Mouse (Mus musculus) cerebellum, adult 9-10 months (tissue): ENCODE results near the gene Shpk.

Source experiments
- DNase-seq: peaks from one replicate; pipeline ENCODE4 v3.0.0; 2022

Gene Shpk

GRCm38 (mm10) chr11:73201021-73201420, 1.8 kb downstream of the Shpk start:
- DNase-seq = peak; percentile 27

GRCm38 (mm10) chr11:73201597-73201996, 2.3 kb downstream of the Shpk start:
- peak; percentile 22 for DNase-seq

- DNase-seq = no peak
Observed at GRCm38 (mm10) chr11:73203895-73204294, 4.6 kb downstream of the Shpk start.

DNA sequence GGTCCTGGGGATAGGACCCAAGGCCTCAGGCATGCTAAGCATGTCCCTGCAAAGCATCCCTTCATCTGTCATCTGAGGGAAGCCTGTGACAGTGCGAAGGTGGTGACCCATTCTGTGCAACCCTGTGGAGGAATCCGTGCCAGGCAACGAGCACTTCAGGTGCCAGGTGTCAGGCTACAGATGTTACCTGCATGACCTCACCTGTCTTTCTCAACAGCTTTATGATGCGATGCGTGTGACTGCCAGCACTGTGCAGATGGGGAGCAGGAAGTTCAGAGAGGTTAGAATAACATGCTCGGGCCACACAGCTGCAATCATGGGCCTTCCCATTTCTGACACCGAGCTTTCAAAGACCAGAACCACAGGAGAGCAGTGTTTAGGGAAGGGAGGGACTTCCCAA, 5.9 kb downstream of the Shpk start:
- no peak for DNase-seq

DNA sequence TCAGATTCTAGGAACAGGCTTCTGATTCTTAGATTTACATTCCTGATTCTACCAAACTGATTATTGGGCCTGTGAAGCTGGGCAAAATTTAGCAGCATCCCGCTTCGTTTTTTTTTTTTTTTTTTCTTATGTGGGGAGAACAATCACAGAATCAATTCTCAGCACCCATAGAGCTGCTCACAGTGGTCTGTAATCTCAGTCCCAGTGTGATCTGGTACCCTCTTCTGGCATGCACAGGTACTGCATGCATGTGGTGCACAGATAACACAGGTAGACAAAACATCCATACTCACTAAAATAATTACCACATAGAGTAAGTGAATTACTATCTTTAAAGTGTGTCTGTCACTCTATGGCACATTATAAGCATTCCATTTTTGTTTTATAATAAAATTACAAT, 8.4 kb downstream of the Shpk start:
- no peak for DNase-seq

- DNase-seq = no peak
Observed at GRCm38 (mm10) chr11:73213956-73214355, 14.7 kb downstream of the Shpk start.

DNA sequence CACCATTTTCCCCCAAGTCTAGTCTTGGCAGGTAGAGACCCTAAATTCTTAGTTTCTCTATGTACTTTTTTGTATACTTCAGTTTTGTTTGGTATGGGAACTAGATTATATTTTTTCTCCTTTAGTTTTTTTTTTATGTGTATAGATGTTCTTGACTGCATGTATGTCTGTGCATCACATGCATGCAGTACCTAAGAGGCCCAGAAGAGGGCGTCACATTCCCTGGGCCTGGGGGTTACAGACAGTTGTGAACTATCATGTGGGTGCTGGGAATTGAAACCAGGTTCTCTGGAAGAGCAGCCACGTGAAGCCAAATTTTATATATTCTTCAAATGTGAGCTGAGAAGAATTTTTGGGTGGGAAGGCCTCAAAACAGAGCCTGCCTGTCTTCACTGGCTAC, 20.4 kb downstream of the Shpk start:
- DNase-seq = no peak

DNA sequence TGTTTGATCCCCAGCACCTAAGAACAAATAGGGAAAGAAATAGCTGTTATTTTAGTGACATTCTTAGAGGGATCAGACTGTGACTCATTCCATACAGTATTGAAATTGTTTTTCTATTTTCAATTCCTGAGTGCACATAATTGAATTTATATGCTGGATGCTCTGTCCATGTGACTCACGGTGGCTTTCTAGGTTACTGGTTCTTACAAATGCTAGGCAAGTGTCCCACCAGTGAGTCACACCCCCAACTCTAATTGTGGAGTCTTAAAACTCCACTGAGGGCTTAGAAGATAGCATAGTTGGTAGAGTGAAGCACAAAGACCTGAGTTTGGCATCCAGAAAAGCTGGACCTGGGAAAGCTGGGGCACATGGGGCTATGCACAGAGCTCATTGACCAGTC, 21.4 kb downstream of the Shpk start:
- no peak for DNase-seq

DNA sequence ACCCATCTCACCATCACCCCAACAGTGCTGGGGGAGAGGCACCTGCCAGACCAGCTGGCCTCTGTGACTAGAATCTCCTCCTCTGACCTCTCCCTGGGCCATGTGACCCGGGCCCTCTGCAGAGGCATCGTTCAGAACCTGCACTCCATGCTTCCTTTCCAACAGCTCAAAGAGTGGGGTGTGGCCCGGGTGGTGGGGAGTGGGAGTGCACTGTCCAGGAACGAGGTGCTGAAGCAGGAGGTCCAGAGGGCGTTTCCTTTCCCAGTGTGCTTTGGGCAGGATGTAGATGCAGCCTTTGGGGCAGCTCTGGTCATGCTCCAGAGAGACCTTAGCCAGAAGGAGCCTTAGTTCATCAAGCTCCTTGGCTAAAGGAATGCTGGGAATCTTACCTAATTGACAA, 23.6 kb downstream of the Shpk start:
- no peak for DNase-seq

- peak; percentile 6 for DNase-seq
Observed at GRCm38 (mm10) chr11:73223966-73224365, 24.7 kb downstream of the Shpk start.

GRCm38 (mm10) chr11:73225856-73226255, 26.6 kb downstream of the Shpk start:
- no peak for DNase-seq

DNA sequence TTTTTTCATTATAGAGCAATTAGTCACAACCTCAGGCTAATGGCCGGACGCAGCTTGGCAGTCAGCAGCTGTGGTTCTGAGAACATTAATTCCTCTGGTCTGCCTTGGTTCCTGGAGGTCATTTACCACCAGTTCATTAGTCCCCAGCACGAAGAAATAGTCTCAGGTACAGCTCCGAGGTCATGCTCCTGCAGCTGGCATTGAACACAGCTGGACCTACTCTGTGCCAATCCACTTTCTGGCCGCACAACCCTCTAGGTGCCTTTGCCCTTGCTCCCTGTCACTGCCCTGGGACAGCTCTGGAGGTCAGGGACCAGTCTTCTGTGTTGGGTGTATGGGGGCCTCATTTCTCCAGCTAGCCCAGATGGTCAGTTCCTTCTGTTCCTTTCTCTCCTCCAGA, 29.6 kb downstream of the Shpk start:
- DNase-seq = no peak

DNA sequence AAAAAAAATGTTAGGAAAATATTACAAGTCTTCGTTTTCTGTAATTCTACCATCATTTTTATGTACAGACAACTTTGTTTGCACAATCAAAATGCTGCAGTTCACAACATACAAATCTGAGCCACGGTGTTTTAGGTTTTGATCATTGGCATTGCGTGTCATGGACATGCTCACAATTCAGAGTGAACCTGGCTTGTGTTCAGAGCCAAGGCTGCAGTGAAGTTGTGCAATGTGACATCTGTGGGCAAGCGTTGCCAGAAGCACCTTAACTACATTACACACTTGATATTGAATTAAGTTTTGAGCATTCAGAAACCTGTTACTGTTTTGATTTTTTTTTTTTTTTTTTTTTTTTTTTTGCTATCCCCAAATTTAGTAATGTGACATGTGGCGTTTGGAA, 30.8 kb downstream of the Shpk start:
- DNase-seq = no peak

DNA sequence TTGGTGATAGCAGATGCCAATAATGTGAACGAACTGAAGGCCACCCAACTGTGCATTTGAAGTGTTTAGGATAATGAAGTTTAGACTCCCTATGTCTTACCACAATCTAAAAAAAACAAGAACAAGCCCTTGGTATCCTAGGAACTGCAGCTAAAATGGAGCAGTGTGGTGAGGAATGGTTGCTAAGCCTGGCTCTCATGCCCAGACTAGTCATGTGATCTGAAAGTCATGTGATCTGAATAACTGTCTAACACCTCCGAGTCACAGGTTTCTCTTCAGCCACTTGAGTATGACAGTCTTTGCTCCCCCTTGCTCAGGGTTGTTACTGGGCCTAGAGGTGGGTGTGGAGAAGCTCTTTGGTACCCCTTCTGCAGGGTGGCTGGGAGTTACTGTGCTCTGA, 33.3 kb downstream of the Shpk start:
- no peak for DNase-seq

- DNase-seq = no peak
Observed at GRCm38 (mm10) chr11:73233992-73234391, 34.7 kb downstream of the Shpk start, which contains the start of gene Trpv1. Gene Trpv1 (plus strand): TSS chr11:73234292.

- no peak for DNase-seq
Observed at GRCm38 (mm10) chr11:73235990-73236701, 36.9 kb downstream of the Shpk start.

GRCm38 (mm10) chr11:73236731-73237130, 37.5 kb downstream of the Shpk start:
- DNase-seq = no peak

DNA sequence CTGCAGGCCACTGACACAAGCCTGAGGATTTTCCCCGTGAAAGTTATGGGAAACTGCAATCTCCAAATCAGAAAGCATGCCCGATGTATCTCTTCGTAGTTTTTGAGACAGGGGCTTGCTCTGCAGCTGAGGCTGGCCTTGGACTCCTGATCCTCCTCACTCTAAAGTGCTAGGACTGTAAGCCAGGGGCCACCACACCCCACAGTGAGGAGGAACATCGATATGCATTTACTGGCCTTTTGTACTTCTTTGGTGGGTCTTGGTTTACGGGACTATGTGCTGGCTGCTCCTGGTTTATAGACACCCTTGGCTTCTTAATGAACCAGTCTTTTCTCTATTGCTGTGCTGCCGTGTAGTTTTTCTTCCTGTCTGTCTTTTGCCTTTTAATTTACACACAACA, 42.9 kb downstream of the Shpk start:
- no peak for DNase-seq

GRCm38 (mm10) chr11:73242777-73243176, 43.5 kb downstream of the Shpk start:
- no peak for DNase-seq

- no peak for DNase-seq
Observed at GRCm38 (mm10) chr11:73257362-73257945, 58.2 kb downstream of the Shpk start.

DNA sequence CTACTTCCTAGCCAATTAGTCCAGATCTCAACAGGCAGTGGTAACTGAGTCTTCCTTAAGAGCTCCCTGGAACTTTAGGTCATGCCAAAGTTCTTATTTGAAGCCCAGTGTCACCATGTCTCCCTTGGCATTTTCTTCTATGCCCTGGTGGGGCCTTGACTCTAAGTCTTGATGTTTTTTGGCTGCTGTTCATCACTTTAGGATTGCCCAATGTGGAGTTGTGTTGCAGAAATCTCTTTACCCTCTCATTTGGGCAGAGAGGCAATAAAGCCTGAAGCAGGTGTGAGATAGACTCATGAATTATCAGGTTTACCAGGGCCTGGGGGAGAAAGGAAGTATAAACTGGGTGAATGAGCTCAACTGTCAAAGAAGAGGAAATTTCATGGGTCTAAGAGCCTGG, 59.4 kb downstream of the Shpk start:
- DNase-seq = no peak

DNA sequence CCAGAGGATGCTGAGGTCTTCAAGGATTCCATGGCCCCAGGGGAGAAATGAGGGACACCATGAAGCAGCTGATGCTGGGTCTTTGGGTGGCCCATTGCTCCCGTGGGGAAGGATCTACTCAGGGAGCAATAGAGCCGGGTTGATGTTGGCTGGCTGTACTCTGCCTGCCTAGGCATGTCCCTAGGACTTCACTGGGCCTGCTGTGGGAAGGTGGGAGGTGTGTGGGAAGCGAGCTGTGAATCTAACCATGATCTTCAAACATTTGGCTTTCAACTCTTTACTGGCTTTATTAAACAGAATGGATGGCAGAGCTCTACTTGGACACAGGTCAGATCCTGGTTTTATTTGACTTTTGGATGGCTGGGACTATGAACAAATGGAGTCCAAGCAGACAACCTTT, 61.2 kb downstream of the Shpk start:
- no peak for DNase-seq

- DNase-seq = no peak
Observed at GRCm38 (mm10) chr11:73261385-73261784, 62.1 kb downstream of the Shpk start.

- DNase-seq = no peak
Observed at GRCm38 (mm10) chr11:73267267-73267666, 68.0 kb downstream of the Shpk start, which contains the start of gene Trpv3. Gene Trpv3 (plus strand): TSS chr11:73267388.
